Mouse (Mus musculus): ENCODE measurements around the gene St3gal2.

GRCm38 (mm10) chr8:110958135-110958534, 38.4 kb downstream of the St3gal2 start:
- TF ChIP-seq POLR2A (IDR thresholded peaks at IDR 0.05; ENCODE audit: borderline replicate concordance, extremely low read depth, low read depth, low read length) (no peak), CTCF (IDR thresholded peaks at IDR 0.05; ENCODE audit: insufficient read depth, low read length) (no peak)
